Mouse (Mus musculus): ENCODE measurements at regions not wholly inside any gene's neighbourhood (a gene's known extent, or its start where the extent isn't known, plus 50 kb on each side); places are given as distances from the start of the nearest gene placed in this dataset.
"Not testable (repeated sequence)": the region's sequence is repeated elsewhere in the genome, so short reads cannot be mapped to it uniquely, and the experiment has no call there.

GRCm38 (mm10) chr12:71525255-71525927, 215.7 kb downstream of the Dact1 start:
- no peak for DNase-seq (ENCODE audit: low spot score in 2 of 2)

DNA sequence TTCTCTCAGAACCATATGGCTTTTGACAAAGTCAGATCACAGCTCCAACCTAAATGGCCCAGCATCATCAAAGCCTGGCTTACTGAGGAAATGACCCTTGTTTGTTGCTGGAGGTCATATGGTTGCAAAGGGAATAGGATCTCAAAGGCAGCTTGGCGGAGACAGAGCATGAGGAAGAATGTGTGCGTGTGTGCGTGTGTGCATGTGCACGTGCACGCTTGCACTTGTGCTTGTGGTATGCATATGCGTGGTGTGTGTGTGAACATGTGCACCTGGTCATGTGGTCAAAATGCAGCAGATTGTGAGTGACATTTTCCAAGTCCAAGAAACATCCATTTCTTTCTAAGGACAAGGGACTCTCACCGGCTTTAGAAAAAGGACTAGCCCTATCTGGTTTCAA, 216.9 kb downstream of the Dact1 start:
- DNase-seq (ENCODE audit: low spot score in 2 of 2) = no peak

GRCm38 (mm10) chr12:71532161-71532560, 222.5 kb downstream of the Dact1 start:
- no peak for DNase-seq (ENCODE audit: low spot score in 2 of 2)

DNA sequence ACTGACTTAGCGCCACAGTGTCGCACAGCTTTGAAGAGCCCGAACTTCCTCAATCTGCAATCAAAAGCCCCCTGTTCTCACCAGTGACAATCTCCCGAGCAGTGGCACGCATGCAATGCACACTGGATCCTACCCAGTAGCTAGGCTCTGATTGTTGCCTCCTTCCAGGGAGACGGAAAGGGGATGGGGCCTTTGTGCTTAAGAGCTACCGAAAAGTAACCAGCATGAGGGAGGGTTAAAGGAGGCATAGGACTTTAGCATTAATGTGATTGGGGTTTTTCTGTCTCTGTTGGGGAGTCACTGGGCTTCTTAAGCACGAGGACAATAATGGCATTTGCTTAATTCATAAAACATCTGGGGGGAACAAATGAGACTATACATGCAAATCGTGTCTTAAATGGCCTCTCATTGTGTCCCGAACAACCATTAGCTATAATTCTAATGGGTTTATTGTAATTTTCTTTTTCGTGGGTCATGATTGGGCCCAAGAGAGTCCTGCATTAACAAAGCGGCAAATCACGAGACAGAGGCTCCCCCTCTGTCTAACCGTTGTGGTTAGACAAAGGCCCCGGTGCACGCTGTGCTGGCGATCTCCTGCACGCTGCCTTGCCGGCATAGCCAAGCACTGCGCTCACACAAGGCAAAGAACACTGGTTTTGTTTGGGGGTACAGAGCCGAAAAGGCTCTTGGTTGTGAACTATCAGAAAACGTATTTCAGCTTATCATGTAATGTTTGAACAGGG, 223.2 kb downstream of the Dact1 start:
- no peak for DNase-seq (ENCODE audit: low spot score in 2 of 2)

DNA sequence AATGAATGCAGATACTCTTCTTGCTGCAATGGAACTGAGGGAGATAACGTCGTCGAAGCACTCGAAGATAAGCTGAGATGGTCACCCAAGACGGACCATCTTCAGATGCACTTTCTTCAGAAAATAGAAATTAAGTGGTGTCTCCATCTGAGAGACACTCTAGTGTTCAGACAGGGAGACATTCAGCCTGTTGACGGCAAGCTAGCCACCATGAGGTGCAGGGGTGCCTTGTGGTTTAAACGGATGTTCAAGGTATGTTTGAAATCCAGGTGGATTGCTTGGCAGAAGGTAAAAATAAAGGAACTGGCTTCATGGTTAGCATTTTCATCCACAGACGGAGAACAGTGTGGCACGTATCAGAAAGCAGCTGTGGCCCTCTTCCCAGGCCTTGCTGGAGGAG, 224.0 kb downstream of the Dact1 start:
- no peak for DNase-seq (ENCODE audit: low spot score in 2 of 2)

DNA sequence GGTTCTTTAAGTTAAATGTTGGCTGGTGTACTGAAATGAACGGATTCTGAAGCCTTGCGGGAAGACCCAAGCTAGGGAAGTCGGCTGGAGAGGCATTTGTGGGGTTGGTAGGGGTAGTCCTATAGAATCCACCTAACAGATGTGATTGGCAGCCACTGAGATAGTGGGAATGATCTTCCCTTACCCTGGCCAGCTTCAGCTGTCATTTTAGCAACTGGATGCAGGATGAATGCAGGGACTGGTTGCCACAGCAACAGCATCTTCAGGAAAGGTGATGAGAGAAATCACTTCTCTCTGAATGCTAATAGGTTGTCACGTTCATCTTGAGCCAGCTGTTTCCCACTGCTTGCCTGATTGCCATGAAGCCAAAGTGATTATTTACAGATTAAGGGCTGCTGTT, 224.5 kb downstream of the Dact1 start:
- no peak for DNase-seq (ENCODE audit: low spot score in 2 of 2)

DNA sequence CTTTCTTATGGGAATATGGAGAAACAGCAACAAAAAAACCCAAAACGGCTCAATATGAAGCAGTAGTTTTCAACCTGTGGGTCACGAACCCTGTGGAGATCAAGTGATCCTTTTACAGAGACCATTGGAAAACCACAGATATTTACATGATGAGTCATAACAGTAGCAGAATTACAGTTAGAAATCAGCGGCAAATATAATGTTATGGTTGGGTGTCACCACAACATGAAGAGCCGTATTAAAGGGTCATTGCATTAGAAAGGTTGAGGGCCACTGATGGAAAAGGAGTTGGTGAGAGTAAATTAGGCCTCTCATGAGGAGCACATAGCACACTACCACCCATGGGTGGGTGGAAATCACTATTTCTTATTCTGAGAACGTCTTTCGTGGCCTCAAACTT, 225.6 kb downstream of the Dact1 start:
- no peak for DNase-seq (ENCODE audit: low spot score in 2 of 2)

DNA sequence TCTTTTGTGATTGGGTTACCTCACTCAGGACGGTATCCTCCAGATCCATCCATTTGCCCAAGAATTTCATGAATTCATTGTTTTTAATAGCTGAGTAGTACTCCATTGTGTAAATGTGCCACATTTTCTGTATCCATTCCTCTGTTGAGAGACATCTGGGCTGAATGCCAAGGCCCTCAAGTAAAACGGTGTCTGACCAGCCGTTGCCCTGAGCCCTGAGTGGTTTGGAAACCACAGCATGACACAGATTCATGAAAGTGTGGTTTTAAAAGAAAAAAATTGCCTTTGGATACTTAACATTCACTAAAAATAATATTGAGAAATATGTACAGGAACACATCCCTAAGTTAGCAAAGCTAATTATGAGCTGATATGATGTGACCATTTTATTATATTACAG, 226.1 kb downstream of the Dact1 start:
- DNase-seq (ENCODE audit: low spot score in 2 of 2) = not testable (repeated sequence)

GRCm38 (mm10) chr12:71538691-71539090, 229.0 kb downstream of the Dact1 start:
- no peak for DNase-seq (ENCODE audit: low spot score in 2 of 2)

GRCm38 (mm10) chr12:71540279-71540678, 230.6 kb downstream of the Dact1 start:
- DNase-seq (ENCODE audit: low spot score in 2 of 2) = no peak

DNA sequence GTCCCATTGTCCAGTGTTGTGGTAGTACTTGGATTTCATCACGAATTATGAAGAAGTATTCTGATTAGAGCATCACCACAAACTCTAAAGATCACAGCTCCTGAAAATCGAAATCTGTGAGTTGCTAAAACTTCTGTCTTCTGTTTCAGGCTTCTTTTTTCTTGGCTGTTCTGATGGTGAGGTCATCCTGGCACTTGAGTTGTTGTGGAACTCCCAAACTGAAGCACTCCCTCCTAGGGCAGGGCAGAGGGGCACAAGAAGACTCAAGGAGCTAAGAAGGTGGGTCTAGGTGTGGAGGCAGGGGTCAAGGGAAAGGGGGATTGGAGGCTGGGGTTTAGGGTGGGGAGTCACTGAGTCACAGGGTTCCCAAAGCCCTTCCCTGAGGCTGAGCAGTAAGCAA, 232.3 kb downstream of the Dact1 start:
- no peak for DNase-seq (ENCODE audit: low spot score in 2 of 2)

DNA sequence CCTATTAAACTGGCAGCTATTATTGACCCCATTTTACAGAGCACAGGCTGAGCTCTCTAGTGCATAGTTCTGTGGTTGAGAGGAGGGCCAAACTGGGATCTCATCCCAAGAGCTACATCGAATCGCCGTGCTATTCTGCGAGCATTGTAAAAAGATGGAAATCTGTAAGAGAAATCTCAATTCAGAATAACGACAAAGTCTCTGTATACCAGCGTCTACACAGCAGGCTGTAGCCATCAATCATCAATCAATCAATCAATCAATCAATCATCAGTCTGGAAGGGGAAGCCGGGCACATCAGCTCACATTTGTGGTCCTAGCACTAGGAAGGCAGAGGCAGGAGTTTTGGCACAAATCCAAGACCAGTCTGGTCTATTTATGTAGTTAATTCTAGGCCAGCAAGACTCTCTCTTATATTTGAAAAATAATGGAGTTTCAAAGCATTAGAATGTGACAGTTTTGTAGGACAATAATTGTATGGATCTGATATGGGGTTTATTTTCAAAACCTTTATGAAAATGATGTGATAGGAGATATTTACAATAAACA, 234.0 kb downstream of the Dact1 start:
- DNase-seq (ENCODE audit: low spot score in 2 of 2) = no peak

- no peak for DNase-seq (ENCODE audit: low spot score in 2 of 2)
These were observed 234.9 kb downstream of the Dact1 start for GRCm38 (mm10) chr12:71544401-71545159.

DNA sequence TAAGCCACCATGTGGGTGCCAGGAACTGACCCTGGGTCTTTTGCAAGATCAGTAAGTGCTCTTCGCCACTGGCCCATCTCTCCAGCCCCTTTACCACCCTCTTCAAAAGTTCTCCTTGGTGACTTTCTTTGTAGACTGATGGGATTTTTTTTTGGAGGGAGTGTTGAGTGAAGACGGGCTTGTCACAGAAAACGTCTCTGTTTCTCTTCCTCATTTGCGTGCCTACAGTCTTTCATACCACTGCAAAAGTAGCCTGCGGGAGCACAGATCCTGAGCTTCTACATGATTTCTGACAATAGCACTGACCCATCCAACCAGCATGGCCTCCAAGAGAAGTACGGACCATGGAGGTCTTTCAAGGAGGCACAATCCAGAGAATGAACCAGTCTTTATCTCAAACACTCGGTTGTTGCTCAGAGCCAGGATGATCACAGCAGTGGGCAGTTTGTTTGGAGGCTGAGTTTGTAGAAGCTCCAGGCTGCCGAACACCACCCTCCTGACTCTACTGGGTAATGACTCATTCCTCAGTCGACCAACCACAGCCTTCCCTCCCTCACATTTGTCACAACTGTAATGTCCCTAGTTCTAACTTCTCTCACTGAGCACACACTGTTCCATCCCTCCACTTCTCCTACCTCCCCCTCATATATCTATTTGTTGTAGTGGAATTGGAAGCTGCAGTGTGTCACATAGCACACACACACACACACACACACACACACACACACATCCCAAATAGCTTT, 237.0 kb downstream of the Dact1 start:
- DNase-seq (ENCODE audit: low spot score in 2 of 2) = no peak

GRCm38 (mm10) chr12:71549336-71549735, 239.7 kb downstream of the Dact1 start:
- no peak for DNase-seq (ENCODE audit: low spot score in 2 of 2)

DNA sequence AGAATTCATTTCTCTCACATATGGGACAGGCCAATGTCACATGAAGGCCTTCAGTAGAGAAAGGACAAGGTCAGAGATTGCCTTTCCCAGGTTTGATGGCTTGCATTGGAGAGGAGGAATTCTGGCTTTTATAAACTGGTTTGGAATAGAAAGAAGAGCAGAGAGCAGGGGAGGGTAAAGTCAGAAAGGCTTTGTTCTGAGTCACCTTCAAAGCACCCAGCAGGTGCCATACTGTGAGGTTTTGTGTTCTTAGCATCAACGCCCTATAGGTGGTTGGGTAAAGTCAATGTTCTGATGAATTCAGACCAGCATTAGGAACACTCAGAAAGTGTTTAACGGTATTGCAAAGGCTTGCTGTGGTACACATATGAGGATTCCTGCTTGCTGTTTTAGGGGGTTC, 244.5 kb downstream of the Dact1 start:
- DNase-seq (ENCODE audit: low spot score in 2 of 2) = no peak

DNA sequence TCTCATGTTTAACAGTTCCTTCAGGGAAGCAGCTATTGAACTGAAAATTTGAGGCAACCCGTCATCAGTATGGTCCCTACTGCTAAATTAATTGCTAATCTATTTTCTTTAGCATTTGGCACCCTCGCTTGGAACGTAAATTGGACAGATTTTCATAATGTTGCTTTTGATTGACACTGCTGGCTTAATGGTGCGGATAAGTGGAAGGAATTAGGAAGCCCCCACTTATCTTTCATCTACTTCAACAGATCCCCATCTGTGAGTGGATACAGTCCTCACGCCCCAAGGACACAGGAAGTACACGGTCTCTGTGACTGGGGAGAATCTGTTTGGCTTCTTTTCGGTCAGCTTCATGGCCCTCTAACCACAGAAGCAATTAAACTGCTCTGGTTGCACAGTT, 251.6 kb downstream of the Dact1 start:
- DNase-seq (ENCODE audit: low spot score in 2 of 2) = no peak

DNA sequence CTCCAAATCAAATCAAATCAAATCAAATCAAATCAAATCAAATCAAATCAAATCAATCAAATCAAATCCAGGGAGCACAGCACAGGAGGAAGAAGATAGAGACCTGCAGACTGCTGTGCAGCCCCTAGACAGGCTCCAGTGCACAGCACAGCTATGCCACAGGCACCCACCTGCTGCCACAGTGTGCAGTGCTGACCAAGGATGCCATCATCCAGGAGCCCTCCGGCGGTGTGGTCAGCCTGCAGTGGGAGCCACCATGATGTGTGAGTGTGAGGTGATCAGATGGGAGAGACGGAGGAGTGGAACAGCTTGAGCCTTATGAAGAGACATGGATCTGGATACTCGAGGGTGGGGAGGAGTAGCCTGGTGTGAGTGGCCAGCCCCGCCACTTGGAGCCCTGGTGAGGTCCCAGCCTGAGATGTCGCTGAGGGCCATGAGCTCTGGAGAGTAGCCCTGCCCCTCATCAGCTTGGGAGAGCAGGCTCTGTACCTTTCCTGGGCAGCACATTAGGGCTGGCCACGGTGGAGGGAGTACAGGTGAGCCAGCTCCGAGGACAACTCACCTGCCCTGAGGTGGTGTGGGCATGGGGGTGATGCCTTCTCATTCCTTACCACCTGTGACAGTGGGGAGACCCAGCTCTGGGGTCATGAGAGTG, 252.4 kb downstream of the Dact1 start:
- no peak for DNase-seq (ENCODE audit: low spot score in 2 of 2)

DNA sequence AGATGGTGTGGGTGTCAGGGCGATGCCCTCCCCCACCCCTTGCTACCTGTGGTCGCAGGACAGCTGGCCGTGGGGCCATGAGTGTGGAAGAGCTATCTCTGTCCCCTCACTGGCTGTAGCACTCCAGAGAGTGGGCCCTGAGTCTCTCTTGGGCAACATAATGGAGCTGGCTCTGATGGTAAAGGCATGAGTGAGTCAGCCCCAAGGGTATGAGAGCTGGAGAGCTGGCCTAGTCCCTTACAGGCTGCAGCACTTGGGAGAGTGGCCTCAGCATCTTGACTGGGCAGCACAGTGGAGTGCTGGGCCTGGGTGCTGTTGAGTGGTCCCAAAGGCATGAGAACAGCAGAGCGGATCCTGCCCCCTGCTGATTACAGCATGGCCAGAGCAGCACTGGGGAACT, 253.5 kb downstream of the Dact1 start:
- peak in 1 of 2 experiments; percentile 11 for DNase-seq (ENCODE audit: low spot score in 2 of 2)

GRCm38 (mm10) chr12:71566371-71566770, 256.7 kb downstream of the Dact1 start:
- peak in 1 of 2 experiments; percentile 7 for DNase-seq (ENCODE audit: low spot score in 2 of 2)

GRCm38 (mm10) chr12:71568251-71568650, 258.6 kb downstream of the Dact1 start:
- no peak for DNase-seq (ENCODE audit: low spot score in 2 of 2)
